Mouse (Mus musculus) liver (tissue): ENCODE data around the gene Phlpp2.

Experiments used
- DNase-seq: peaks from one replicate; pipeline ENCODE4 v3.0.0-alpha.2; 2020; ENCODE audit warnings: mixed read lengths

Phlpp2 gene

DNA sequence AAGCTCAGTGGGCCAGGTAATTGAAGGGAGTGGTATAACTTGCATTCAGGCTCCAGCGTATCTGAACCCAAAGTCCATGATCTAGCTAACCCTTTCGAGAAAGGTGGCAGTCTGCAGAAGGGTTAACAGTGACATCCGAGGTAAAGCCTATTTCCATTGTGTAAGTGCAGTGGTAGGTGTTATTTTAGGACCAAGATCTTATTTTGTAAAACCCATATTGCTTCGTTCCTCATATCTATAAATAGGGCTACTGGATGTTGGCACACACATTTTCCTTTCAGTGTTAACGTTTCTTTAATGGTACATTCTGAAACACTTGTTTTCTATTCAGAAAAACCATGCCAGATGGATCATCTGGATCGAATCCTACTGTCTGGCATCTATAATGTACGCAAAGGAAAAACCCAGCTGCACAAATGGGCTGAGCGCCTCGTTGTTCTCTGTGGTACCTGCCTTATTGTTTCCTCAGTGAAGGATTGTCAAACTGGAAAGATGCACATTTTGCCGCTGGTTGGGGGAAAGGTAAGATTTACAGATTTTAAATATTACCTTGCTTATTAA, 35.6 kb downstream of the Phlpp2 start:
- DNase-seq, result no peak

DNA sequence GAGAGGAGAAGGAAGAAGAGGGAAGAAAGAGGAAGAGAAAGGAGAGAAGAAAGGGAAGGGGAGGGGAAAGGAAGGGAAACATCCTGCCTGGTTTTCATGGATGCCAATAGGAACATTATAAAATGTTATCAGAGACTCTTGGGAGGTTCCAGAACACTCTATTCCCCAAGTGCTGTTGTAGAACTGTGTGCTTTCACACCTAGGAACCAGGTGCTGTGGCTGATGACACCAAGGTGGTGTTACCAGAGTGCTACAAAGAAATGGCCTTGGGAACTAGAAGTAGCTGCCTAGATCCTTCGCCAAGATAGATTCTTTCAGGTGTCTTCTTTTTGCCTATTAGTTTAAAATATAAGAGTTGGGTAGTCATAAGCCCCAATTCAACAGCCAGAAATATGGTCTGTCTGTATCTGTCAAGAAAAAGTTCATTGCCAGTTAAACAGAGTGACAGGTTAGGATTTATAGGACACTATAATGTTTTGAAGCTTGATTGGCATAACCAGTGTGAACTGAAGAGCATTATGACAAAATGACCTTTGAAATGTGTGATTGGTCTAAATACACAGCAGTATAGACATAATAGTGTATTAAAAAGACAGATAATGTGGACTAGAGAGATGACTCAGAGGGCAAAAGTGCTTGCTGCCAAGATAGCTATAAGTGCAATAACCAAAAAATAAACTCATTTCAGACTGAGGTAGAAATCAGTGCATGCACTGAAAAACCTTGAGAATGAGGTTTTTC, 36.8 kb downstream of the Phlpp2 start:
- DNase-seq, result no peak

- DNase-seq, result no peak
These were observed 38.6 kb downstream of the Phlpp2 start for GRCm38 (mm10) chr8:109906907-109907306.

DNA sequence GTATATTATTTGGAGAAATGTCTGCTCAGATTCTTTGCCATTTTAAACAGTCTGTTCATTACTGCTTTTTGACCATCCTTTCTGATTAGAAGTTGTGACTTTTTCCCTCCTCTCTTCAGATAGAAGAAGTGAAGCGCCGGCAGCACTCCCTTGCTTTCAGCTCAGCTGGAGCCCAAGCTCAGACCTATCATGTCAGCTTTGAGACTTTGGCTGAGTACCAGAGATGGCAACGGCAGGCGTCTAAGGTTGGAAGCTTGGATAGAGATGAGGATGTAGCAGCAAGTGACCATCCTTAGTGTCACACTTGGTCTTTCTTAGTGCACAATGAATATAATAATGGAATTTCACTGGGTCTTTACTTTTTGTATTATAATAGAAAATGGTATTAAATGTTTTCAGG, 39.0 kb downstream of the Phlpp2 start:
- DNase-seq, result no peak

DNA sequence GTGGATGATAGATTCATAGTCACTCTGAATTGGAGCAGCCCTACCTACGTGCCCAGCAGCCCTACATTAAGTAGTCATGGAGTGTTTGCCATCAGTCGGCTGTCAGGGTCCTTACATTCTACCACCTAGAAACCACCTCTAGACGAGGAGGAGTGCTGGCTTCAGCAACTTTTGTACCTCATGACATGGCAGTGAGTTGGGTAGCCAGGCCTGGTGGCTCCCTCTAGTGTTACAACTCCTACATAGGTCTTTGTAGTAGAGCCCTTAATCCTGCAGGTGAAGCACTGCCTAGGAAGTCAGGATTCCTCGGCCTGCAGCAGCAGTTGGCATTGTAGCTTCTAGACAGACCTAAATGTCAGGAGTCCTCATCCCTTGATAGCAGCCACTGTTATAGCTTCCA, 48.9 kb downstream of the Phlpp2 start:
- DNase-seq, result peak; percentile 61

DNA sequence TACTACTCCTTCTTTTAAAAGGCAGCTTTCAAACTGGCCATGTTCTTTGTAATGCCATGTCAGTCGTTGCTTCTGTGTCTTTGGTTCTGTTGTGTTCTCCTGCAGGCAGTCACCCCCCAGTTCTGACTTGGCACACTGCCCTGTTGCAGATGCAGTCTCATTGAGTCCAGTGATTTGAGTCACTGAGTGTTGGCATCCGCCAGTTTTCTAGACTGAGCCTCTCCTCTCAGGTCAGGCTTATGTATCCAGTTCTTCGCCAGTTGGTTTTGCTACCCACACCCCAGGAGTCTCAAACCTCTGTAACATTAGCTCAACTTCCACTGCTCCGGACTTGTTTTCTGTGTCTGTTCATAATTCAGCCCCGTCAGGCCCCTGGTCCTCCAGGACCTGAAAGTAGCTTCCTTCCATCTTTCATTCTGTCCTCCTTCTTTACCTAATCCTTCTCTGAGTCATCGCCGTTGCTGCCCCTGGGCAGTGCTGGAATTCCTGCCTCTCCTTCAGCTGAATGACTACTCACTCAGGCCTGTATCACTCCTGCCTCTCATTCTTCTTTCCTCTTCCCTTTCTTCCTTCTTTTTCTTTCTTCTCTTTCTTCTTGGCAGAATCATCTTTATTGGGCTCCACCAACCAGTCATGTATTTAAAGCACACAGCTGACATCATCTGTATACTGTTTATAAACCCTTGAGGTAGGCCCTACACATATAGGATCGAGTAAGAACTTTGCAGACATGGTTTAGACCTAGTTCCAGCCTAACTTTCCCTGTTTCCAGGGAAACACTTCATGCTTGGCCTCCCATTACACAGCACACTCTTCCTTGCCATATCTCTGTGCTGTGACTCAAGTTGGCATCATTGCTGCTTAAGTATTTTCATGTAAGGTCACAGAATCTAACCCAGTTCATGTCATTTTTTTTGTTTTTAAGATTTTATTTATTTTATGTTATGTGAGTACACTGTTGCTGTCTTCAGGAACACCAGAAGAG, 52.4 kb downstream of the Phlpp2 start:
- DNase-seq, result no peak

- no peak for DNase-seq
These were observed 73.4 kb downstream of the Phlpp2 start for GRCm38 (mm10) chr8:109941606-109942360.

GRCm38 (mm10) chr8:109945153-109945632, 76.9 kb downstream of the Phlpp2 start:
- no peak for DNase-seq

- DNase-seq, result no peak
These were observed 77.4 kb downstream of the Phlpp2 start for GRCm38 (mm10) chr8:109945694-109946093.

DNA sequence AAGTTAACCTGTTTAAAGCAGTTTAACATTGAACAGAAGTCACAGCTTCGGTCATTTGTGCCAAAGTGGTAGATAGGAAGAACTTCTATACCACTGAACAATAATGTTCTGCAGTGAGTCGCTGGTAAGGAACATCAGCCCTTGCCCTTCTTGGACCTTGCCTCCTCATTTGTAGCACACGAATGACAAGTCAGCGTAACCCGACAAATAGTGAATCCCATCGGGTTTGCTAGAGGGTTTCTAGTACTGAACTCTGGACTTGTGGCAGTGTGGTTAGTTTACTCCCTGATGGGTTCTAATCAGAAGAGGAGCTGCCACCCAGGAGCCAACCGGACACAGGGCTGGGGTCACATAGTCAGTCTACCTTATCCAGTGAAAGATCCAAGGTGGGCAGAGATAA, 77.9 kb downstream of the Phlpp2 start:
- no peak for DNase-seq

- peak; percentile 38 for DNase-seq
These were observed 79.3 kb downstream of the Phlpp2 start for GRCm38 (mm10) chr8:109947447-109948284.

DNA sequence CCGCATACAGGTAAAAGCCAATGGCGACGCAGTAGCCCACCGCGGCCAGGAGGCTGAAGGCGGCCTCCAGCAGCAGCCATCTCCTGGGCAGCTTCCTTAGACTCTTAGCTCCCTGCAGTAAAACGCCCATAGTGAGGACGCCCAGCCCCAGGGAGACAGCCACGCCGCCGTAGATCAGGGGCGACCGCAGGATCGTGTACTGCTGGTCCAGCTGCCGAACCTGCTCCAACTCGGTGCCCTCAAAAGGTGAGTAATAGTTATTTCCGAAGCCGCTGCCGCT, 79.9 kb downstream of the Phlpp2 start:
- no peak for DNase-seq

GRCm38 (mm10) chr8:109952171-109952570, 83.8 kb downstream of the Phlpp2 start:
- no peak for DNase-seq

GRCm38 (mm10) chr8:109954486-109954948, 86.2 kb downstream of the Phlpp2 start:
- no peak for DNase-seq

GRCm38 (mm10) chr8:109957167-109958028, 89.1 kb downstream of the Phlpp2 start:
- DNase-seq, result no peak

- no peak for DNase-seq
These were observed 89.8 kb downstream of the Phlpp2 start for GRCm38 (mm10) chr8:109958036-109958655.

DNA sequence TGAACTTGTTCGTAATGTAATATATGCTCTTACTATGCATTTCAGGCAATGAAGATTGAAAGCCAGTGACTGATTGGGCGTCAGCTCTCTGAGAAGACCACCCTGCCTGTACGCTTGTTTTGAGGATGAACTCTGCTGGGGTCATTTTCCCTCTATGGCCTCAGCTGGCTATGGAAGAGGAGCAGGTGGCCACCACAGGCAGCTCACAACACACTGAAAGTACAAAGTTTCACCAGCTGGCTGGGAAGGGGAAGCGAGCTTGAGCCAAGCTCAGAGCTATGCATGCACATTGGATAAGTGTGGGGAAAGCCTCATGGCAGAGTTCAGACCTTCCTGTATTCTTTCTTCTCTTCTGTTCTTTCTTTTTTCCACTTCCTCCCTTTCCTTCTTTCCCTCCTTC, 90.8 kb downstream of the Phlpp2 start:
- no peak for DNase-seq

- DNase-seq, result peak; percentile 50
These were observed 93.5 kb downstream of the Phlpp2 start, which contains the start of gene Marveld3 for GRCm38 (mm10) chr8:109961693-109962367. Gene Marveld3, minus strand, starts transcription at chr8:109962203.

- DNase-seq, result no peak
These were observed 94.6 kb downstream of the Phlpp2 start for GRCm38 (mm10) chr8:109962896-109963295.

DNA sequence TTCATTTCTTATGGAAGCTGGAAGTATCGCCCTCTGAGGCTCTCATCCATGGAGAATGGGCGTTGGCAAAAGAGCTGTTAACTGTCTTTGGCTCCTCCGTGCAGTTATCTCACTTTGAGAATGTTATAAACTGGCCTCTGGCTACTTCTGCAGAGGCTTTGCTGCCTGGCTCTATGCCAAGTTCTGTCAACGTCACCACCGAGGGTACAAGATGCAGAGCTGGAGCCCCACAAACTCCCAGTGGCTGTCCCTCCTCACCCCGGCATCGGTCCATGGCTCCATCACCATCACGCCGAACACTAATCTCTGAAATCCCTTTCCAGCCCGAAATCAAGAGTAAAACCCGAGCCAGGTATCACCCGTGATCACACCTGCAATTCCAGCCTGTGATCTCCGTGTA, 95.1 kb downstream of the Phlpp2 start:
- DNase-seq, result no peak
